Mouse (Mus musculus) midbrain, embryonic 16.5 days (tissue): Measurements from ENCODE around the gene Lhb. TPM values are rescaled to one million over a fixed set of nuclear protein-coding genes. Genes with fewer than 3 reads are reported as not detected.
"Not testable (repeated sequence)": the region's sequence is repeated elsewhere in the genome, so short reads cannot be mapped to it uniquely, and the experiment has no call there.

ENCODE experiments used
- ATAC-seq: fragments of 200-750 bp; cut with Nextera tagmentation; 2 replicates; pipeline ENCODE4 v1.8.0; 2017; ENCODE audit warnings: moderate TSS enrichment
- H3K27ac ChIP-seq: fragments of 300-500 bp; sonication (generic); 2 replicates; pipeline ENCODE4 v1.5.1; 2014; ENCODE audit warnings: mild to moderate bottlenecking, low read length, mixed read lengths
- H3K27me3 ChIP-seq: fragments of 300-500 bp; sonication (generic); 2 replicates; pipeline ENCODE4 v1.6.1; 2014; ENCODE audit warnings: low read depth, low read length, mixed read lengths; ENCODE audit not compliant: control insufficient read depth, insufficient read depth
- H3K36me3 ChIP-seq: fragments of 300-500 bp; sonication (generic); 2 replicates; pipeline ENCODE4 v1.6.1; 2014; ENCODE audit warnings: mild to moderate bottlenecking, low read length, moderate library complexity, mixed read lengths; ENCODE audit not compliant: control insufficient read depth, insufficient read depth
- H3K4me1 ChIP-seq: fragments of 300-500 bp; sonication (generic); 2 replicates; pipeline ENCODE4 v1.6.1; 2014; ENCODE audit warnings: mild to moderate bottlenecking, low read length, mixed read lengths; ENCODE audit not compliant: control insufficient read depth, insufficient read depth
- H3K4me2 ChIP-seq: fragments of 300-500 bp; sonication (generic); 2 replicates; pipeline ENCODE4 v1.6.1; 2014; ENCODE audit warnings: mild to moderate bottlenecking, low read length, mixed read lengths
- H3K4me3 ChIP-seq: fragments of 300-500 bp; sonication (generic); 2 replicates; pipeline ENCODE4 v1.5.1; 2014; ENCODE audit warnings: low read depth, mild to moderate bottlenecking, low read length, moderate library complexity, mixed read lengths
- H3K9ac ChIP-seq: fragments of 300-500 bp; sonication (generic); 2 replicates; pipeline ENCODE4 v1.6.1; 2014; ENCODE audit warnings: low read depth, low read length, mixed read lengths
- H3K9me3 ChIP-seq: fragments of 300-500 bp; sonication (generic); replicated peaks from 2 replicates; pipeline ENCODE4 v1.6.1; 2014; ENCODE audit warnings: mild to moderate bottlenecking, low read length, mixed read lengths; ENCODE audit not compliant: control insufficient read depth, poor library complexity, severe bottlenecking
- WGBS: fragments of 180-500 bp; shearing (Covaris S2); extraction: QIAGEN DNeasy Blood & Tissue Kit; methylation state at CpG from one replicate; pipeline ENCODE4 v1.1.7; 2014; 5-methylcytosine and 5-hydroxymethylcytosine counted together
- polyA plus RNA-seq: library from polyadenylated mRNA; unstranded; fragments of >200 nt; fragmentation: Nextera tagmentation; extraction: Ambion mirVana; gene quantifications from 2 replicates; pipeline ENCODE4 v1.2.1, GENCODE M21; 2015

The Lhb gene
- polyA plus RNA-seq, 1 experiment from 2014 or later = 0.39 TPM

- no peaks in the 10 kb centered on the region for H3K9me3 ChIP-seq
- peaks cover 28% of the 10 kb centered on the region for H3K36me3 ChIP-seq
- WGBS = 71% methylated on average over 9 of the region's 10 CpGs
- H3K27ac ChIP-seq = peak overlapping the region; percentile 89
- H3K27me3 ChIP-seq = no peaks in the 10 kb centered on the region
- peak overlapping the region; percentile 76 for H3K4me2 ChIP-seq
- peak overlapping the region; percentile 59 for H3K4me3 ChIP-seq
- H3K4me1 ChIP-seq = peaks cover 31% of the 10 kb centered on the region
- peak overlapping the region; percentile 88 for H3K9ac ChIP-seq
- no peak for ATAC-seq
Observed at GRCm38 (mm10) chr7:45457204-45458060, 36.8 kb downstream of the Lhb start.

- H3K27ac ChIP-seq = peak overlapping the region; percentile 89
- H3K4me2 ChIP-seq = peak overlapping the region; percentile 76
- peak overlapping the region; percentile 88 for H3K9ac ChIP-seq
- peaks cover 35% of the 10 kb centered on the region for H3K36me3 ChIP-seq
- under 1% methylated on average over 42 of the region's 43 CpGs for WGBS
- ATAC-seq = peak; percentile 79
- H3K9me3 ChIP-seq = no peaks in the 10 kb centered on the region
- H3K4me3 ChIP-seq = peak overlapping the region; percentile 59
- H3K27me3 ChIP-seq = no peaks in the 10 kb centered on the region
- H3K4me1 ChIP-seq = peaks cover 31% of the 10 kb centered on the region
Observed at GRCm38 (mm10) chr7:45458748-45459563, 38.3 kb downstream of the Lhb start.

- peak within 1 kb of the TSS; percentile 88 for H3K9ac ChIP-seq
- H3K9me3 ChIP-seq, H3K27me3 ChIP-seq: not testable (repeated sequence)
- H3K27ac ChIP-seq = peak within 1 kb of the TSS; percentile 89
- WGBS = under 1% methylated on average over 25 of the region's 37 CpGs
- H3K4me1 ChIP-seq = peaks cover 31% of the 10 kb centered on the region
- peaks cover 32% of the 10 kb centered on the region for H3K36me3 ChIP-seq
- ATAC-seq = peak; percentile 95
- peak within 1 kb of the TSS; percentile 76 for H3K4me2 ChIP-seq
- H3K4me3 ChIP-seq = peak within 1 kb of the TSS; percentile 59
Observed at GRCm38 (mm10) chr7:45459564-45460140, 39.0 kb downstream of the Lhb start, which contains the start of gene Ftl1. Ftl1 (minus strand) TSS chr7:45459884.

- H3K27ac ChIP-seq = peak overlapping the region; percentile 86
- no peak for ATAC-seq
- WGBS = 79% methylated on average over 7 of the region's 7 CpGs
- peaks cover 38% of the 10 kb centered on the region for H3K4me1 ChIP-seq
- H3K9ac ChIP-seq = peak overlapping the region; percentile 66
- no peaks in the 10 kb centered on the region for H3K27me3 ChIP-seq
- H3K36me3 ChIP-seq = peaks cover 34% of the 10 kb centered on the region
- H3K9me3 ChIP-seq = no peaks in the 10 kb centered on the region
- peak overlapping the region; percentile 63 for H3K4me2 ChIP-seq
- peak overlapping the region; percentile 59 for H3K4me3 ChIP-seq
Observed at GRCm38 (mm10) chr7:45460377-45460776, 39.8 kb downstream of the Lhb start.

GRCm38 (mm10) chr7:45460860-45461314 lies 40.3 kb downstream of the Lhb start:
- 46% methylated on average over 13 of the region's 13 CpGs for WGBS
- Histone ChIP-seq H3K4me2 (no peak overlapping the region), H3K9ac (peak overlapping the region; percentile 13; the same call in 1 of the 2 replicates), H3K4me3 (no peak overlapping the region), H3K36me3 (peaks cover 32% of the 10 kb centered on the region), H3K27ac (peak overlapping the region; percentile 86; the same call in 1 of the 2 replicates), H3K9me3 (no peaks in the 10 kb centered on the region), H3K27me3 (no peaks in the 10 kb centered on the region), H3K4me1 (peaks cover 43% of the 10 kb centered on the region)
- no peak for ATAC-seq

GRCm38 (mm10) chr7:45461326-45461725 lies 40.7 kb downstream of the Lhb start:
- peaks cover 45% of the 10 kb centered on the region for H3K4me1 ChIP-seq
- H3K27ac ChIP-seq = no peak overlapping the region
- no peak overlapping the region for H3K4me3 ChIP-seq
- peaks cover 32% of the 10 kb centered on the region for H3K36me3 ChIP-seq
- no peak for ATAC-seq
- no peak overlapping the region for H3K4me2 ChIP-seq
- no peaks in the 10 kb centered on the region for H3K9me3 ChIP-seq
- no peaks in the 10 kb centered on the region for H3K27me3 ChIP-seq
- WGBS = 72% methylated on average over 4 of the region's 5 CpGs
- no peak overlapping the region for H3K9ac ChIP-seq

- Histone ChIP-seq H3K36me3 (peaks cover 32% of the 10 kb centered on the region), H3K9ac (no peak overlapping the region), H3K4me2 (no peak overlapping the region), H3K27me3 (no peaks in the 10 kb centered on the region), H3K4me1 (peaks cover 43% of the 10 kb centered on the region), H3K4me3 (no peak overlapping the region), H3K9me3 (no peaks in the 10 kb centered on the region), H3K27ac (no peak overlapping the region)
- ATAC-seq = no peak
- 93% methylated on average over 4 of the region's 4 CpGs for WGBS
Observed at GRCm38 (mm10) chr7:45461781-45462180, 41.2 kb downstream of the Lhb start.

- Histone ChIP-seq H3K27me3 (no peaks in the 10 kb centered on the region), H3K36me3 (peaks cover 28% of the 10 kb centered on the region), H3K9me3 (no peaks in the 10 kb centered on the region), H3K4me2 (no peak overlapping the region), H3K27ac (no peak overlapping the region), H3K4me1 (peaks cover 41% of the 10 kb centered on the region), H3K9ac (no peak overlapping the region), H3K4me3 (no peak overlapping the region)
- 86% methylated on average over 4 of the region's 4 CpGs for WGBS
- no peak for ATAC-seq
Observed at GRCm38 (mm10) chr7:45462325-45462724, 41.7 kb downstream of the Lhb start.
